Mouse (Mus musculus): ENCODE results near the gene Zfyve27. TPM values are rescaled to one million over a fixed set of nuclear protein-coding genes. Genes with fewer than 3 reads are reported as not detected.

Zfyve27 gene
- polyA plus RNA-seq, 1 experiment, result 24.0 TPM

- Histone ChIP-seq H3K4me1 (ENCODE audit: control insufficient read depth, insufficient read depth, insufficient read length, low read length) (peaks cover 10% of the 10 kb centered on the region), H3K4me3 (ENCODE audit: low read depth, low read length) (no peak overlapping the region), H3K36me3 (ENCODE audit: control insufficient read depth, insufficient read depth, low read length) (peaks cover 3% of the 10 kb centered on the region; the same call in 1 of the 2 replicates), H3K27me3 (ENCODE audit: control insufficient read depth, insufficient read depth, low read length) (peaks cover 9% of the 10 kb centered on the region), H3K27ac (ENCODE audit: insufficient read depth, low read depth, low read length) (no peak overlapping the region)
- TF ChIP-seq POLR2A (IDR thresholded peaks at IDR 0.05; ENCODE audit: low read depth, low read length) (no peak), CTCF (IDR thresholded peaks at IDR 0.05; ENCODE audit: extremely low read depth, insufficient read length, insufficient replicate concordance, low read depth, low read length) (no peak)
- 38% methylated on average over 4 of the region's 4 CpGs for WGBS
Observed at GRCm38 (mm10) chr19:42197066-42197465, 33.3 kb downstream of the Zfyve27 start.

- Histone ChIP-seq H3K27ac (ENCODE audit: insufficient read depth, low read depth, low read length) (no peak overlapping the region), H3K4me3 (ENCODE audit: low read depth, low read length) (no peak overlapping the region), H3K36me3 (ENCODE audit: control insufficient read depth, insufficient read depth, low read length) (no peaks in the 10 kb centered on the region), H3K27me3 (ENCODE audit: control insufficient read depth, insufficient read depth, low read length) (peaks cover 16% of the 10 kb centered on the region), H3K4me1 (ENCODE audit: control insufficient read depth, insufficient read depth, insufficient read length, low read length) (peaks cover 14% of the 10 kb centered on the region)
- TF ChIP-seq CTCF (IDR thresholded peaks at IDR 0.05; ENCODE audit: extremely low read depth, insufficient read length, insufficient replicate concordance, low read depth, low read length) (no peak), POLR2A (IDR thresholded peaks at IDR 0.05; ENCODE audit: low read depth, low read length) (no peak)
- WGBS, result 39% methylated on average over 11 of the region's 11 CpGs
Observed at GRCm38 (mm10) chr19:42198026-42198425, 34.3 kb downstream of the Zfyve27 start.

- TF ChIP-seq POLR2A (IDR thresholded peaks at IDR 0.05; ENCODE audit: low read depth, low read length), result no peak
- no peak for TF ChIP-seq CTCF (IDR thresholded peaks at IDR 0.05; ENCODE audit: extremely low read depth, insufficient read length, insufficient replicate concordance, low read depth, low read length)
- 3% methylated on average over 60 of the region's 60 CpGs for WGBS
- Histone ChIP-seq H3K4me3 (ENCODE audit: low read depth, low read length) (peak within 1 kb of the TSS; percentile 41), H3K27me3 (ENCODE audit: control insufficient read depth, insufficient read depth, low read length) (peaks cover 16% of the 10 kb centered on the region), H3K4me1 (ENCODE audit: control insufficient read depth, insufficient read depth, insufficient read length, low read length) (peaks cover 14% of the 10 kb centered on the region), H3K27ac (ENCODE audit: insufficient read depth, low read depth, low read length) (no peak within 1 kb of the TSS), H3K36me3 (ENCODE audit: control insufficient read depth, insufficient read depth, low read length) (no peaks in the 10 kb centered on the region)
Observed at GRCm38 (mm10) chr19:42201696-42202381, 38.1 kb downstream of the Zfyve27 start, which contains the start of gene Sfrp5. Gene Sfrp5 (minus strand): TSS chr19:42202252.

- H3K4me1 ChIP-seq (ENCODE audit: control insufficient read depth, insufficient read depth, insufficient read length, low read length), result peaks cover 14% of the 10 kb centered on the region
- H3K36me3 ChIP-seq (ENCODE audit: control insufficient read depth, insufficient read depth, low read length), result no peaks in the 10 kb centered on the region
- no peak for TF ChIP-seq POLR2A (IDR thresholded peaks at IDR 0.05; ENCODE audit: low read depth, low read length)
- no peak for TF ChIP-seq CTCF (IDR thresholded peaks at IDR 0.05; ENCODE audit: extremely low read depth, insufficient read length, insufficient replicate concordance, low read depth, low read length)
- peaks cover 16% of the 10 kb centered on the region for H3K27me3 ChIP-seq (ENCODE audit: control insufficient read depth, insufficient read depth, low read length)
- H3K4me3 ChIP-seq (ENCODE audit: low read depth, low read length), result peak overlapping the region; percentile 41; the same call in 1 of the 2 replicates
- H3K27ac ChIP-seq (ENCODE audit: insufficient read depth, low read depth, low read length), result no peak overlapping the region
- 27% methylated on average over 8 of the region's 8 CpGs for WGBS
Observed at GRCm38 (mm10) chr19:42202467-42202866, 38.7 kb downstream of the Zfyve27 start.

- Histone ChIP-seq H3K4me3 (ENCODE audit: low read depth, low read length) (no peak overlapping the region), H3K27ac (ENCODE audit: insufficient read depth, low read depth, low read length) (no peak overlapping the region), H3K27me3 (ENCODE audit: control insufficient read depth, insufficient read depth, low read length) (peaks cover 16% of the 10 kb centered on the region), H3K4me1 (ENCODE audit: control insufficient read depth, insufficient read depth, insufficient read length, low read length) (peaks cover 11% of the 10 kb centered on the region), H3K36me3 (ENCODE audit: control insufficient read depth, insufficient read depth, low read length) (no peaks in the 10 kb centered on the region)
- TF ChIP-seq CTCF (IDR thresholded peaks at IDR 0.05; ENCODE audit: extremely low read depth, insufficient read length, insufficient replicate concordance, low read depth, low read length) (no peak), POLR2A (IDR thresholded peaks at IDR 0.05; ENCODE audit: low read depth, low read length) (no peak)
- 25% methylated on average over 4 of the region's 4 CpGs for WGBS
Observed at GRCm38 (mm10) chr19:42204306-42204705, 40.6 kb downstream of the Zfyve27 start.

GRCm38 (mm10) chr19:42205201-42205600 is 41.5 kb downstream of the Zfyve27 start:
- Histone ChIP-seq H3K27me3 (ENCODE audit: control insufficient read depth, insufficient read depth, low read length) (peaks cover 16% of the 10 kb centered on the region), H3K4me3 (ENCODE audit: low read depth, low read length) (no peak overlapping the region), H3K36me3 (ENCODE audit: control insufficient read depth, insufficient read depth, low read length) (no peaks in the 10 kb centered on the region), H3K27ac (ENCODE audit: insufficient read depth, low read depth, low read length) (no peak overlapping the region), H3K4me1 (ENCODE audit: control insufficient read depth, insufficient read depth, insufficient read length, low read length) (peaks cover 17% of the 10 kb centered on the region)
- no peak for TF ChIP-seq POLR2A (IDR thresholded peaks at IDR 0.05; ENCODE audit: low read depth, low read length)
- no peak for TF ChIP-seq CTCF (IDR thresholded peaks at IDR 0.05; ENCODE audit: extremely low read depth, insufficient read length, insufficient replicate concordance, low read depth, low read length)
- WGBS, result 78% methylated on average over 8 of the region's 8 CpGs

GRCm38 (mm10) chr19:42209485-42209884 is 45.7 kb downstream of the Zfyve27 start:
- Histone ChIP-seq H3K4me1 (ENCODE audit: control insufficient read depth, insufficient read depth, insufficient read length, low read length) (peaks cover 7% of the 10 kb centered on the region; the same call in 1 of the 2 replicates), H3K36me3 (ENCODE audit: control insufficient read depth, insufficient read depth, low read length) (no peaks in the 10 kb centered on the region), H3K4me3 (ENCODE audit: low read depth, low read length) (no peak overlapping the region), H3K27ac (ENCODE audit: insufficient read depth, low read depth, low read length) (no peak overlapping the region), H3K27me3 (ENCODE audit: control insufficient read depth, insufficient read depth, low read length) (peaks cover 2% of the 10 kb centered on the region; the same call in 1 of the 2 replicates)
- 17% methylated on average over 7 of the region's 7 CpGs for WGBS
- TF ChIP-seq CTCF (IDR thresholded peaks at IDR 0.05; ENCODE audit: extremely low read depth, insufficient read length, insufficient replicate concordance, low read depth, low read length) (no peak), POLR2A (IDR thresholded peaks at IDR 0.05; ENCODE audit: low read depth, low read length) (no peak)
